Mouse (Mus musculus): ENCODE measurements around the gene Cdkal1. TPM values are rescaled to one million over a fixed set of nuclear protein-coding genes. Genes with fewer than 3 reads are reported as not detected.
A peak's percentile ranks its signal among the peaks of the same experiment; 100 is the strongest.

Gene Cdkal1
- total RNA-seq, 2 experiments from 2014 or later: 25.0 to 28.2 TPM

GRCm38 (mm10) chr13:29653407-29653806, 202.1 kb downstream of the Cdkal1 start:
- intact Hi-C loops (cut with DNase I; ENCODE audit: low total_unique reads): no loop called here
- no peak for DNase-seq

- intact Hi-C loops (cut with DNase I; ENCODE audit: low total_unique reads): no loop called here
- DNase-seq: peak; percentile 25
Observed at GRCm38 (mm10) chr13:29652791-29653190, 202.7 kb downstream of the Cdkal1 start.

DNA sequence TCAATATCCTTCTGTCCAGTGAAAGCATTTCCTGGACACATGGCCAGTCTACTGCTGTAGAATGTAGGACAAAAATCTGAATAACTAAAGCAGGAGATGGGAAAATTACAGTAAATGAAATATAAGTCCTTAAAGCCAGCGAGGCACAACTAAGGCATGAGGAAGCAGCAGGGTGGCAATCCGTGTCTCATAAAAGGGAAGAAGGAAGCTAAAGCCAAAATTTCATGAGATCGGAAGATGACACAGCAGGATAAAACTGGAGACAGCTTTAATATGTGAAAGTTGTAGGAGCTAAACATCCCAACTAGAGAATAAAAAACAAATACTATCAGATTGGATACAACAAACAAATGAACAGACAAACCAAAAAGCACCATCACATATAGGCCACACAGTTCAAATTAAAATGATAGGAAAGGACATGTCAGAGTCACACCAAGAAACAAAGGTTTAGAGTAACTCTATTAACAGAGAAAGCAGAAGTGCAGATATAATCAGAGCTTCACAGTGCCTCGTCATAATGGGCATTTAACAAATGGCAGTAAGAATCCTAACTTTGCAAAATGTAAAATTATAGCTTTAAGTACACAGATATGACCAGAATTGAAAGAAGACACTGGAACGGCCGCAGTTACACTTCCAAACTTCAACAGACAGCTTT, 204.8 kb downstream of the Cdkal1 start:
- DNase-seq: no peak
- intact Hi-C loops (cut with DNase I; ENCODE audit: low total_unique reads): no loop called here

GRCm38 (mm10) chr13:29649593-29649992, 205.9 kb downstream of the Cdkal1 start:
- intact Hi-C loops (cut with DNase I; ENCODE audit: low total_unique reads): no loop called here
- no peak for DNase-seq

GRCm38 (mm10) chr13:29642226-29642625, 213.2 kb downstream of the Cdkal1 start:
- intact Hi-C loops (cut with DNase I; ENCODE audit: low total_unique reads): no loop called here
- DNase-seq: no peak

- no peak for DNase-seq
- intact Hi-C loops (cut with DNase I; ENCODE audit: low total_unique reads): no loop called here
Observed at GRCm38 (mm10) chr13:29641200-29641599, 214.3 kb downstream of the Cdkal1 start.

DNA sequence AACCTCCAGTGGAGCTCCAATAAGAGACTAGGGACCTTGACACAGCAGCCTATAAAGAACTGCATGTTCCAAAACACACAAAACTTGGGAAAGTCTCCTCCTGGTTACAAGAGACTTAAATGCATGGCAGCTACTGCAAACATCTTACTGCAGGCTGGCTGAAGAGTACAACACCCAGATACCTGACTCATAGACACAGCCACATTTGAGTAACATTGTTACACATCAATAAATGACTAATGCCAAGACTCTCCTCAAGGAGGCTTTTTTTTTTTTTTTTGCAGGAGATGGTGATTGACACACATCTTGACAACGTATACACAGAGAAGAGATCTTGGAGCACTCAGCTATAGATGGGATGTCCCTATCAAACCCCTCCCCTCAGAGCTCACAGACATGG, 215.3 kb downstream of the Cdkal1 start:
- DNase-seq: no peak
- intact Hi-C loops (cut with DNase I; ENCODE audit: low total_unique reads): no loop called here

DNA sequence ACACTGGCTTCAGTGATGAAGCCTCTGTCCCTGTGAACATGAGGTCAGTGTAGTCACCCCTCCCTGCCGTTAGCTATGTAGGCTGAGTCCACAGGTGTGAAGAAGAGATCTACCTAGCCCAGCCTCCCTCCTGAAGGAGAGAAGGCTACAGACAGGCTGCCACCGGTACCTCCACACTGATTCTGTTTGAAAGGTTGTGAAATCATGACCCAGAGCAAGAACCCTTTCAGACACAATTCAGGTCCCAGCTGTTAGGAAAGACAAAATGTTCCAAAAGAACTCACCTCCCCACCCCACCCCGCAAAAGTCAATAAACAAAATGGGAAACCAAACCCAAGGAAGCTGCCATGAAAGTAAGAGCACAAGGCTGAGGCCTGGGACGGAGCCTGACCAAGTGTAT, 217.2 kb downstream of the Cdkal1 start:
- intact Hi-C loops (cut with DNase I; ENCODE audit: low total_unique reads): no loop called here
- no peak for DNase-seq

GRCm38 (mm10) chr13:29637788-29638187, 217.7 kb downstream of the Cdkal1 start:
- intact Hi-C loops (cut with DNase I; ENCODE audit: low total_unique reads): no loop called here
- peak; percentile 49 for DNase-seq

DNA sequence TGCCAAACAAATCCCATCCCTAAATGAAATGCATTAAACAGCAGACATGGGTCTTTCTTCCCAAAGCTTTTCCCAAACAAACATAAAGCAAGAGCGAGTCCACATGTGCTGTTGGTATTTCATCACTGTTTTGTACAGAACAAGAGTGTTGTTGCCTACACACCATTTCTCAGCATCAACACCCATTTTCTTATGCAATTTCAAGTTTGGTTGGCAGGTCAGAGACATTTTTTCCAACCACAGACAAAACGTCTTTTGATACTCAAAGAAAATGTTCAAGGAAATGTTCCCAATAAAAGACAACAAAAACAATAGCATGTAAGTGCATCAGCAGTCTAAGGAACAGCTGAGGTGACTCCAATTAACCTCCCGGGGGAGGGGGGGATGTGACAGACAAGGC, 219.9 kb downstream of the Cdkal1 start:
- intact Hi-C loops (cut with DNase I; ENCODE audit: low total_unique reads): no loop called here
- DNase-seq: no peak

DNA sequence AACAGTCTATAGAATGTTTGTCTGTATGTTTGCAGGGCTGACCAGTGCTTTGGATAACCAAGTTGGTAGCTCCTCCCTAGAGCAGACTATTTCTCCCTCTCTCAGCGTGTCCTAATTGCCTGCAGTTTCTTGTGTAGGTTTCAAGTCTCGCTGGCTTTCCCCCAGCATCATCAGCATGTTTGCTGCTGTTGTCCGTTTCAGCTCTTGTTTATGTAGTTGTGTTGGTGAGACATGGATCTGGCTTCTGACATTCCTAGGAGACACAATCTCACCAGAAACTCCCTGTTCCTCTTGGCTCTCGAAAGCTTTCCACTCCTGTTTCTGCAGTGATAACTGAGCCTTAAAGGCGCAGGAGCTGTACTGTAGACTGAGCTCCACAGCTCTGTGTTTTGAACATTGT, 224.1 kb downstream of the Cdkal1 start:
- intact Hi-C loops (cut with DNase I; ENCODE audit: low total_unique reads): no loop called here
- DNase-seq: peak; percentile 52

GRCm38 (mm10) chr13:29628607-29629006, 226.9 kb downstream of the Cdkal1 start:
- no peak for DNase-seq
- intact Hi-C loops (cut with DNase I; ENCODE audit: low total_unique reads): no loop called here

DNA sequence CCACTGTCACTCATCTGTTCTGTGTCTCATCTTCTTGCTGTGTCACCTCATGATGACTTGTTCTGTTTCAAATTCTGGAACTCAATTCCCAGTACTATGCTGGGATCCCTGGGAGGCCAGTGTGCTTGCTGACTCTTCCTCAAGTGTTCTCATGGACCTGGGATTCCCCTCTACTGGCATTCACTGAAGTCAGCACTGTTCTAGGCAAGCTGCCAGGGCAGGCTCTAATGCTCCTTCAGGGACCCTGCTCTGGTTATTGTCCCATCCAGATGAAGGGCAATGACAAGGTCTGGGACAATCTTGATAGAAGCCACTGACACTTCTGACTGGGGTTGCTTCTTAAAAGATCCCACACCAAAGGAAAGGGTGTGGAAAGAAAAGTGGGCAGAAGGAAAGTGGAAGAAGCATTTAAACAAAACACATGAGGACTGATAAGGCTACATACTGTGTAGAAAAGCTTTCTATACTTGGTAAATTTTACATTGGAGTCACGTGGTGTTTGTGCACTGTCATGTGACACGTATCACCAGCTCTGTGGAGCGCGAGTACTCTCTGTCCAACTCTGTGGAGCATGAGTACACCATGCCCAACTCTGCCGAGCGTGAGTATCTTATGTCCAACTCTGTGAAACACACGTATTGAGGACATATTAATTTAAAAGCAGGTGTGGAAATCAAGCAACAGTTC, 227.9 kb downstream of the Cdkal1 start:
- intact Hi-C loops (cut with DNase I; ENCODE audit: low total_unique reads): no loop called here
- DNase-seq: peak; percentile 64

DNA sequence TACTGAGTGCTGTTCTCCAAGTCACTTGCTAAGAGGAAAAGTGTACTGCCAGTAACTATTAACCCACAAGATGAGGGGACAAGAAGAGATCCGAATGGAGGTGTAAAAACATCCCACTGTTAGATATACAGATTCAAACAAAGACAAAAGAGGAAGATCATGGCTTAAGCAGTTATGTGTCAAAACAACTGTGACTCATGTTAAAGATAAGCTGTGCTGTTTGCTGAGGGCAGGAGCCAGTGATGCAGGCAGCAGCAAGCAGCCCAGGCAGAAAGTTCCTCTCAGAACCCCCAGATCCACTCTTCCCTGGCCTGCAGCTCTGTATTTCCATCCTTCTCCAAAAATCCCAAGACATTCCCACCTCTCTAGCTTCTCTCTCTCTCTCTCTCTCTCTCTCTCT, 230.5 kb downstream of the Cdkal1 start:
- DNase-seq: no peak
- intact Hi-C loops (cut with DNase I; ENCODE audit: low total_unique reads): no loop called here

DNA sequence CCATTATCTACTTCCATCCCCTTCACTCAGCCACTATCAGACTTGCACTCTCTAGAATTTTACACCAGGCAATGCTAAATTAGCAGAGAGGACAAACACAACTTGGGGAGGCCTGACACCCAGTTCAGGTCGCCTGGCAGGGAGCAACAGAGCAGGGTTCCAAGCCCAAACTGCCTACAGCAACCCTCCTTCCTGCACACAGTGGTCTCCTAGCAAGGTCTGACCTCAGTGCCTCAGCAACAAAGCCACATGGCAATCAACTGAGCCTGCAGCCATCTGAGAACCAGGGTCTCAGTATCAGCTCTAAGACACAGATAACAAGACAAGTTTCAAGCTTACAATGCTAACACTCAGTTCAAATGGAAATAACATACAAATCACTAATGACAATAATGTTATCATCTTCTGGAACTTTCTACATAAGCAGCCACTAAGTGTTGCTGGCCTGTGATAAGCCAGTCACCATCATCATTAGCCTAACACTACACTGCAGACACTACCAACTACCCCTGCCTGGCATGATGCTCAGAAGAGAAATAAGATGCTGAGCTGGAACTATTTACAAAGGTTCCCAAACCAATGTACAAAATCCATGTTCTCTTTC, 231.7 kb downstream of the Cdkal1 start:
- intact Hi-C loops (cut with DNase I; ENCODE audit: low total_unique reads): no loop called here
- DNase-seq: no peak

DNA sequence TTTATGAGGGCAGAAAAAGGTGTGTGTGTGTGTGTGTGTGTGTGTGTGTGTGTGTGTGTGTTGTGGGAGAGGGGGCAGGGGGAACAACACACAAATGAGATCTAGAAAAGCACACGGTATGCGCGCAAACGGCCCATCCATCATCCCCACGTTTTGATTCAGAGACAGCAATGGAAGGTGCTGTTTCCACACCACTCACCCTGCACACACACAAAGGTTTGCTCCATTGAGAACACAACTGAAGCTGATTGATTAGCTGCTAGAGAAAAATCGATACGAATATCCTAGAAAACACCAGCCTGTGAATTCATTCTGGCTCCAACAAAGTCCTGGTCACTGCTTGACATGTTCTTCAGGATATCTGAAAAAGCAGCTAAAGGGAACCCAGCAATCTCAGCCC, 233.6 kb downstream of the Cdkal1 start:
- intact Hi-C loops (cut with DNase I; ENCODE audit: low total_unique reads): no loop called here
- no peak for DNase-seq

- DNase-seq: no peak
- intact Hi-C loops (cut with DNase I; ENCODE audit: low total_unique reads): no loop called here
Observed at GRCm38 (mm10) chr13:29621363-29621762, 234.1 kb downstream of the Cdkal1 start.

DNA sequence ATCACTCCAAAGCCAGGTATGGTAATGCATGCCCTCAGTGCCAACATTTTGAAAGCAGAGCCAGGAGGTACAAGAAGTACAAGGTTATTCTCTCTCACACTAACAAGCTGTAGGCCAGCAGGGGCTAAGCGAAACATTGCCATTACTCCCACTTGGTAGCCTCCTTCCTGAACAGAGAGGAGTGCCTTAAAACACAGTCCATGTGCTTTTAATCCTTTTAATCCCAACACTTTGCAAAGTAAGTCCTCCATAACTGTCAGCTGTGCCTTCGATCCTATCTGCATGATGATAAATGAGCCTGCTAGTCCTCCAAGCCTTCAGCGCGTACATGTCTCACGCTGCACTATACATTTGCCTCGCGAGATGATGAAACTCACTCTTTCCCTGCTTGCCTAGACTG, 234.6 kb downstream of the Cdkal1 start:
- intact Hi-C loops (cut with DNase I; ENCODE audit: low total_unique reads): no loop called here
- no peak for DNase-seq

- intact Hi-C loops (cut with DNase I; ENCODE audit: low total_unique reads): no loop called here
- no peak for DNase-seq
Observed at GRCm38 (mm10) chr13:29616654-29617171, 238.8 kb downstream of the Cdkal1 start.

DNA sequence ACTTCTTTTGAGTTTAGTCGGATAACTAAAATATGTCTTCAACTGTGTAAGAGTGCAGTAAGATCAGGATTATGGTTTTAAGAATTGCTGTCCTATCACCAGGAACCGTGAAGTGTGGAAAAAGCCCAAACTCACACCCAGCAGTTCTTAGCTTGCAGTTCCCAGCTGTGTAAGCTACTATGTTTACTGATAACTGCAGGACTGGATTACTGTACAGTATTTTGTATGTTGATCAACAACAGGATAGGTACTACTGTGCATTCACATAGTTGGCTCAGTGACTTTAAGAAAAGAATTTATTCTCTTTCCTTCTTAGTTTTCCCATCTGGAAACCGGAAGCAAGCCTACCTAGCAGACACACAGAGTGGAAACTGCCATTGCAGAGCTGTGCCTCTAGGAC, 239.5 kb downstream of the Cdkal1 start:
- DNase-seq: no peak
- intact Hi-C loops (cut with DNase I; ENCODE audit: low total_unique reads): no loop called here

- intact Hi-C loops (cut with DNase I; ENCODE audit: low total_unique reads): no loop called here
- no peak for DNase-seq
Observed at GRCm38 (mm10) chr13:29615081-29615480, 240.4 kb downstream of the Cdkal1 start.

Measured in gastrocnemius, postnatal 14 days (tissue).